Mouse (Mus musculus) c-Kit-positive CD71-negative TER-119-negative erythroid progenitor cells, embryonic 14.5 days (primary cell): ENCODE measurements around the gene Enthd1.

Source experiments
- DNase-seq: peaks from one replicate; pipeline ENCODE4 v3.0.0-alpha.2; 2013; ENCODE audit warnings: low read depth

The Enthd1 gene

GRCm38 (mm10) chr15:80574211-80575040 is 9.5 kb upstream of the Enthd1 start:
- no peak for DNase-seq

GRCm38 (mm10) chr15:80572811-80573520 is 8.0 kb upstream of the Enthd1 start:
- DNase-seq = no peak

- no peak for DNase-seq
Measured at GRCm38 (mm10) chr15:80572291-80572690, 7.3 kb upstream of the Enthd1 start, which contains the start of gene Grap2. Gene Grap2, plus strand, starts transcription at chr15:80572594.

- DNase-seq = no peak
Measured at GRCm38 (mm10) chr15:80571611-80572010, 6.7 kb upstream of the Enthd1 start.

- no peak for DNase-seq
Measured at GRCm38 (mm10) chr15:80570226-80570625, 5.3 kb upstream of the Enthd1 start.

GRCm38 (mm10) chr15:80569205-80569604 is 4.2 kb upstream of the Enthd1 start:
- no peak for DNase-seq

- DNase-seq = no peak
Measured at GRCm38 (mm10) chr15:80567731-80568130, 2.8 kb upstream of the Enthd1 start.

- no peak for DNase-seq
Measured at GRCm38 (mm10) chr15:80567139-80567538, 2.2 kb upstream of the Enthd1 start.

- no peak for DNase-seq
Measured at GRCm38 (mm10) chr15:80566696-80567095, 1.7 kb upstream of the Enthd1 start.

GRCm38 (mm10) chr15:80563634-80564208 is 1.2 kb downstream of the Enthd1 start:
- DNase-seq = no peak

GRCm38 (mm10) chr15:80562446-80562845 is 2.5 kb downstream of the Enthd1 start:
- DNase-seq = no peak

GRCm38 (mm10) chr15:80560646-80561580 is 4.0 kb downstream of the Enthd1 start:
- DNase-seq = no peak

GRCm38 (mm10) chr15:80559978-80560377 is 5.0 kb downstream of the Enthd1 start:
- no peak for DNase-seq

GRCm38 (mm10) chr15:80559534-80559933 is 5.4 kb downstream of the Enthd1 start:
- DNase-seq = no peak

- no peak for DNase-seq
Measured at GRCm38 (mm10) chr15:80557745-80558144, 7.2 kb downstream of the Enthd1 start.

- DNase-seq = no peak
Measured at GRCm38 (mm10) chr15:80556021-80556420, 8.9 kb downstream of the Enthd1 start.

GRCm38 (mm10) chr15:80554860-80555822 is 9.8 kb downstream of the Enthd1 start:
- DNase-seq = no peak

- DNase-seq = no peak
Measured at GRCm38 (mm10) chr15:80545430-80545829, 19.5 kb downstream of the Enthd1 start.

GRCm38 (mm10) chr15:80544115-80544514 is 20.8 kb downstream of the Enthd1 start:
- DNase-seq = no peak

- no peak for DNase-seq
Measured at GRCm38 (mm10) chr15:80538671-80539340, 26.1 kb downstream of the Enthd1 start.
